Mouse (Mus musculus) olfactory bulb, adult 2 months (tissue): ENCODE measurements around the gene N4bp1.

Experiments
- CTCF ChIP-seq: fragments of 200-500 bp; IDR thresholded peaks from 2 replicates; pipeline ENCODE4 v1.5.1; 2012; ENCODE audit warnings: low read depth, mild to moderate bottlenecking, low read length, moderate library complexity; ENCODE audit not compliant: insufficient read depth
- POLR2A ChIP-seq: fragments of 200-500 bp; IDR thresholded peaks from 2 replicates; pipeline ENCODE4 v1.6.1; 2012; ENCODE audit warnings: mild to moderate bottlenecking, low read depth, low read length, moderate library complexity; ENCODE audit not compliant: insufficient read depth

GRCm38 (mm10) chr8:86828925-86829324 lies 56.1 kb downstream of the N4bp1 start:
- TF ChIP-seq CTCF = no peak
- no peak for TF ChIP-seq POLR2A
